Mouse (Mus musculus): Measurements from ENCODE around the gene Dusp18. TPM values are rescaled to one million over a fixed set of nuclear protein-coding genes. Genes with fewer than 3 reads are reported as not detected.

Gene Dusp18
- 10 to 100 TPM; 18.8 to 21.0 TPM for total RNA-seq (2021)

GRCm38 (mm10) chr11:3894406-3895281 lies at the start of gene Dusp18, which contains the start of gene 4921536K21Rik:
Gene Dusp18, plus strand, starts transcription at chr11:3895240.
Gene 4921536K21Rik, minus strand, starts transcription at chr11:3895098.
- intact Hi-C loops (cut with DNase I) = no loop called here
- DNase-seq (ENCODE audit: extremely low spot score in 1 of 2, low spot score in 2 of 2) = peak; percentile 96 to 97

- DNase-seq (ENCODE audit: extremely low spot score in 1 of 2, low spot score in 2 of 2) = no peak
- intact Hi-C loops (cut with DNase I) = no loop called here
Measured at GRCm38 (mm10) chr11:3846351-3846750, 48.7 kb upstream of the Dusp18 start.

GRCm38 (mm10) chr11:3849469-3850314 lies 45.3 kb upstream of the Dusp18 start:
- intact Hi-C loops (cut with DNase I) = no loop called here
- no peak for DNase-seq (ENCODE audit: extremely low spot score in 1 of 2, low spot score in 2 of 2)

GRCm38 (mm10) chr11:3850315-3850614 lies 44.8 kb upstream of the Dusp18 start:
- DNase-seq (ENCODE audit: extremely low spot score in 1 of 2, low spot score in 2 of 2) = no peak
- intact Hi-C loops (cut with DNase I) = no loop called here

- no peak for DNase-seq (ENCODE audit: extremely low spot score in 1 of 2, low spot score in 2 of 2)
- intact Hi-C loops (cut with DNase I) = no loop called here
Measured at GRCm38 (mm10) chr11:3850746-3851277, 44.2 kb upstream of the Dusp18 start.

GRCm38 (mm10) chr11:3851872-3852271 lies 43.2 kb upstream of the Dusp18 start:
- intact Hi-C loops (cut with DNase I) = no loop called here
- no peak for DNase-seq (ENCODE audit: extremely low spot score in 1 of 2, low spot score in 2 of 2)

GRCm38 (mm10) chr11:3853031-3853430 lies 42.0 kb upstream of the Dusp18 start:
- no peak for DNase-seq (ENCODE audit: extremely low spot score in 1 of 2, low spot score in 2 of 2)
- intact Hi-C loops (cut with DNase I) = no loop called here

GRCm38 (mm10) chr11:3853481-3854034 lies 41.5 kb upstream of the Dusp18 start:
- intact Hi-C loops (cut with DNase I) = no loop called here

GRCm38 (mm10) chr11:3854156-3854555 lies 40.9 kb upstream of the Dusp18 start:
- intact Hi-C loops (cut with DNase I) = no loop called here
- no peak for DNase-seq (ENCODE audit: extremely low spot score in 1 of 2, low spot score in 2 of 2)

More at GRCm38 (mm10) chr11:3853481-3854034, 41.5 kb upstream of the Dusp18 start:
- peak; percentile 62 for DNase-seq (ENCODE audit: extremely low spot score in 1 of 2, low spot score in 2 of 2)

- intact Hi-C loops (cut with DNase I) = no loop called here
- no peak for DNase-seq (ENCODE audit: extremely low spot score in 1 of 2, low spot score in 2 of 2)
Measured at GRCm38 (mm10) chr11:3855846-3856245, 39.2 kb upstream of the Dusp18 start.

GRCm38 (mm10) chr11:3857902-3858301 lies 37.1 kb upstream of the Dusp18 start:
- no peak for DNase-seq (ENCODE audit: extremely low spot score in 1 of 2, low spot score in 2 of 2)
- intact Hi-C loops (cut with DNase I) = no loop called here

- no peak for DNase-seq (ENCODE audit: extremely low spot score in 1 of 2, low spot score in 2 of 2)
- intact Hi-C loops (cut with DNase I) = no loop called here
Measured at GRCm38 (mm10) chr11:3859778-3860177, 35.3 kb upstream of the Dusp18 start.

- intact Hi-C loops (cut with DNase I) = no loop called here
Measured at GRCm38 (mm10) chr11:3860361-3860760, 34.7 kb upstream of the Dusp18 start.

GRCm38 (mm10) chr11:3862661-3863453 lies 32.2 kb upstream of the Dusp18 start:
- DNase-seq (ENCODE audit: extremely low spot score in 1 of 2, low spot score in 2 of 2) = no peak
- intact Hi-C loops (cut with DNase I) = no loop called here

More at GRCm38 (mm10) chr11:3860361-3860760, 34.7 kb upstream of the Dusp18 start:
- no peak for DNase-seq (ENCODE audit: extremely low spot score in 1 of 2, low spot score in 2 of 2)

GRCm38 (mm10) chr11:3863454-3864112 lies 31.5 kb upstream of the Dusp18 start, which contains the start of gene Osbp2:
Gene Osbp2, minus strand, starts transcription at chr11:3863903.
- intact Hi-C loops (cut with DNase I) = no loop called here
- DNase-seq (ENCODE audit: extremely low spot score in 1 of 2, low spot score in 2 of 2) = peak; percentile 50 to 88

GRCm38 (mm10) chr11:3864343-3864742 lies 30.7 kb upstream of the Dusp18 start:
- intact Hi-C loops (cut with DNase I) = no loop called here

GRCm38 (mm10) chr11:3876419-3876818 lies 18.6 kb upstream of the Dusp18 start:
- intact Hi-C loops (cut with DNase I) = loop anchor here (5.0 kb wide), 1 partner anchor 64 kb away; no protein-coding TSS in a partner anchor
- no peak for DNase-seq (ENCODE audit: extremely low spot score in 1 of 2, low spot score in 2 of 2)

More at GRCm38 (mm10) chr11:3864343-3864742, 30.7 kb upstream of the Dusp18 start:
- no peak for DNase-seq (ENCODE audit: extremely low spot score in 1 of 2, low spot score in 2 of 2)

GRCm38 (mm10) chr11:3878660-3879059 lies 16.4 kb upstream of the Dusp18 start:
- intact Hi-C loops (cut with DNase I) = loop anchor here (5.0 kb wide), 1 partner anchor 66 kb away; no protein-coding TSS in a partner anchor
- DNase-seq (ENCODE audit: extremely low spot score in 1 of 2, low spot score in 2 of 2) = no peak

All from left cerebral cortex, postnatal 10 days (tissue).